Mouse (Mus musculus) heart, embryonic 11.5 days (tissue): ENCODE data around the gene Olfr815. TPM values are rescaled to one million over a fixed set of nuclear protein-coding genes. Genes with fewer than 3 reads are reported as not detected.
"Not testable (repeated sequence)": the region's sequence is repeated elsewhere in the genome, so short reads cannot be mapped to it uniquely, and the experiment has no call there.

ENCODE experiments used
- ATAC-seq: fragments of 200-750 bp; cut with Nextera tagmentation; replicated peaks from 2 replicates; pipeline ENCODE4 v1.8.0; 2017; ENCODE audit warnings: moderate library complexity; ENCODE audit not compliant: insufficient number of reproducible peaks, low FRiP score, low TSS enrichment
- H3K27ac ChIP-seq: fragments of 300-500 bp; sonication (generic); 2 replicates; pipeline ENCODE4 v1.5.1; 2014; ENCODE audit warnings: mild to moderate bottlenecking, low read depth, low read length
- H3K27me3 ChIP-seq: fragments of 300-500 bp; sonication (generic); 2 replicates; pipeline ENCODE4 v1.6.1; 2014; ENCODE audit warnings: mild to moderate bottlenecking, low read length, mixed read lengths; ENCODE audit not compliant: control insufficient read depth, insufficient read depth
- H3K36me3 ChIP-seq: fragments of 300-500 bp; sonication (generic); 2 replicates; pipeline ENCODE4 v1.6.1; 2014; ENCODE audit warnings: mild to moderate bottlenecking, low read length, moderate library complexity, mixed read lengths; ENCODE audit not compliant: control insufficient read depth, insufficient read depth
- H3K4me1 ChIP-seq: fragments of 300-500 bp; sonication (generic); 2 replicates; pipeline ENCODE4 v1.6.1; 2014; ENCODE audit warnings: low read length; ENCODE audit not compliant: control insufficient read depth, insufficient read depth
- H3K4me2 ChIP-seq: fragments of 300-500 bp; sonication (generic); 2 replicates; pipeline ENCODE4 v1.6.1; 2014; ENCODE audit warnings: mild to moderate bottlenecking, moderate library complexity
- H3K4me3 ChIP-seq: fragments of 300-500 bp; sonication (generic); 2 replicates; pipeline ENCODE4 v1.5.1; 2014; ENCODE audit warnings: low read depth, low read length
- H3K9ac ChIP-seq: fragments of 300-500 bp; sonication (generic); 2 replicates; pipeline ENCODE4 v1.6.1; 2014; ENCODE audit warnings: mild to moderate bottlenecking, low read depth, low read length, moderate library complexity
- H3K9me3 ChIP-seq: fragments of 300-500 bp; sonication (generic); replicated peaks from 2 replicates; pipeline ENCODE4 v1.6.1; 2016; ENCODE audit warnings: low read length; ENCODE audit not compliant: control insufficient read depth
- WGBS: fragments of 180-500 bp; shearing (Covaris S2); extraction: QIAGEN DNeasy Blood & Tissue Kit; methylation state at CpG from one replicate; pipeline ENCODE4 v1.1.7; 2014; ENCODE audit not compliant: insufficient replicate concordance; 5-methylcytosine and 5-hydroxymethylcytosine counted together
- polyA plus RNA-seq: library from polyadenylated mRNA; unstranded; fragments of >200 nt; fragmentation: Nextera tagmentation; extraction: Ambion mirVana; gene quantifications from 2 replicates; pipeline ENCODE4 v1.2.1, GENCODE M21; 2014

Gene Olfr815
- not detected in 2 replicates for polyA plus RNA-seq

- not testable (repeated sequence) for H3K27me3 ChIP-seq, H3K36me3 ChIP-seq, ATAC-seq, H3K4me3 ChIP-seq, H3K9ac ChIP-seq, H3K27ac ChIP-seq, H3K9me3 ChIP-seq, H3K4me1 ChIP-seq, H3K4me2 ChIP-seq
- no CpG with 5 or more reads among the region's 1 CpGs for whole genome bisulfite sequencing
These were observed at the start of gene Olfr815 for GRCm38 (mm10) chr10:129905767-129906166. Olfr815 (minus strand) TSS chr10:129905867.

GRCm38 (mm10) chr10:129949000-129949399 lies 43.3 kb upstream of the Olfr815 start, which contains the start of gene Olfr818:
Olfr818 (minus strand) TSS chr10:129949100.
- no peaks in the 10 kb centered on the region for H3K27me3 ChIP-seq
- 87% methylated on average over 2 of the region's 2 CpGs for WGBS
- no peak within 1 kb of the TSS for H3K4me2 ChIP-seq
- H3K4me1 ChIP-seq, result no peaks in the 10 kb centered on the region
- no peak within 1 kb of the TSS for H3K9ac ChIP-seq
- H3K9me3 ChIP-seq, result no peaks in the 10 kb centered on the region
- no peak within 1 kb of the TSS for H3K27ac ChIP-seq
- no peaks in the 10 kb centered on the region for H3K36me3 ChIP-seq
- no peak within 1 kb of the TSS for H3K4me3 ChIP-seq
- no peak for ATAC-seq

GRCm38 (mm10) chr10:129915497-129915896 lies 9.8 kb upstream of the Olfr815 start, which contains the start of gene Olfr816:
Olfr816 (minus strand) TSS chr10:129915597.
- ATAC-seq, result no peak
- WGBS, result 51% methylated on average over 1 of the region's 1 CpGs
- H3K9ac ChIP-seq, result no peak within 1 kb of the TSS

GRCm38 (mm10) chr10:129885934-129886333 lies 19.7 kb downstream of the Olfr815 start:
- Histone ChIP-seq H3K4me3 (no peak overlapping the region), H3K36me3 (no peaks in the 10 kb centered on the region), H3K27me3 (no peaks in the 10 kb centered on the region), H3K27ac (no peak overlapping the region), H3K4me2 (no peak overlapping the region), H3K9me3 (no peaks in the 10 kb centered on the region), H3K9ac (no peak overlapping the region), H3K4me1 (no peaks in the 10 kb centered on the region)
- ATAC-seq, result no peak
- WGBS, result 93% methylated on average over 7 of the region's 7 CpGs

More at GRCm38 (mm10) chr10:129915497-129915896, 9.8 kb upstream of the Olfr815 start, which contains the start of gene Olfr816:
- H3K36me3 ChIP-seq, result no peaks in the 10 kb centered on the region
- H3K4me3 ChIP-seq, result no peak within 1 kb of the TSS
- no peaks in the 10 kb centered on the region for H3K4me1 ChIP-seq
- H3K27ac ChIP-seq, result no peak within 1 kb of the TSS
- no peak within 1 kb of the TSS for H3K4me2 ChIP-seq
- H3K27me3 ChIP-seq, result no peaks in the 10 kb centered on the region
- H3K9me3 ChIP-seq, result no peaks in the 10 kb centered on the region

- H3K9ac ChIP-seq, H3K4me3 ChIP-seq, H3K9me3 ChIP-seq, ATAC-seq, H3K36me3 ChIP-seq, H3K27ac ChIP-seq, H3K4me1 ChIP-seq, H3K27me3 ChIP-seq, H3K4me2 ChIP-seq: not testable (repeated sequence)
- WGBS, result 49% methylated on average over 6 of the region's 6 CpGs
These were observed 20.2 kb downstream of the Olfr815 start for GRCm38 (mm10) chr10:129885496-129885895.

- not testable (repeated sequence) for H3K27me3 ChIP-seq, H3K4me1 ChIP-seq, H3K9me3 ChIP-seq, H3K9ac ChIP-seq, ATAC-seq, H3K4me2 ChIP-seq, H3K4me3 ChIP-seq, H3K27ac ChIP-seq, H3K36me3 ChIP-seq
- WGBS, result no CpG with 5 or more reads among the region's 1 CpGs
These were observed 25.9 kb downstream of the Olfr815 start, which contains the start of gene Olfr814 for GRCm38 (mm10) chr10:129879751-129880150. Olfr814 (minus strand) TSS chr10:129879851.

- no peak for ATAC-seq
- Histone ChIP-seq H3K36me3 (no peaks in the 10 kb centered on the region), H3K9ac (no peak within 1 kb of the TSS), H3K27ac (no peak within 1 kb of the TSS), H3K27me3 (no peaks in the 10 kb centered on the region), H3K4me1 (no peaks in the 10 kb centered on the region), H3K9me3 (no peaks in the 10 kb centered on the region), H3K4me3 (no peak within 1 kb of the TSS), H3K4me2 (no peak within 1 kb of the TSS)
These were observed 50.6 kb downstream of the Olfr815 start, which contains the start of gene Olfr813 for GRCm38 (mm10) chr10:129855067-129855466. Olfr813 (plus strand) TSS chr10:129855367.

Other genes with a start within 250 kb of the Olfr815 start
- not detected in 2 replicates for gene Olfr800, start 248.2 kb downstream of the Olfr815 start, polyA plus RNA-seq
- not detected in 2 replicates for gene Olfr801, start 232.0 kb downstream of the Olfr815 start, polyA plus RNA-seq
- 0.03 TPM in 1 of 2 replicates, not detected in the other for gene Olfr802, start 217.7 kb downstream of the Olfr815 start, polyA plus RNA-seq
- gene Olfr803, start 211.6 kb downstream of the Olfr815 start, polyA plus RNA-seq, result not detected in 2 replicates
- not detected in 2 replicates for gene Olfr804, start 202.7 kb downstream of the Olfr815 start, polyA plus RNA-seq
- gene Olfr805, start 176.5 kb downstream of the Olfr815 start, polyA plus RNA-seq, result not detected in 2 replicates
- gene Olfr806, start 163.9 kb downstream of the Olfr815 start, polyA plus RNA-seq, result not detected in 2 replicates
- gene Olfr807, start 148.1 kb downstream of the Olfr815 start, polyA plus RNA-seq, result not detected in 2 replicates
- not detected in 2 replicates for gene Olfr808, start 140.4 kb downstream of the Olfr815 start, polyA plus RNA-seq
- gene Olfr809, start 131.2 kb downstream of the Olfr815 start, polyA plus RNA-seq, result not detected in 2 replicates
- gene Olfr810, start 111.0 kb downstream of the Olfr815 start, polyA plus RNA-seq, result not detected in 2 replicates
- not detected in 2 replicates for gene Olfr811, start 101.5 kb downstream of the Olfr815 start, polyA plus RNA-seq
- gene Olfr812, start 59.8 kb downstream of the Olfr815 start, polyA plus RNA-seq, result not detected in 2 replicates
- not detected in 2 replicates for gene Olfr813, start 50.5 kb downstream of the Olfr815 start, polyA plus RNA-seq
- gene Olfr814, start 26.0 kb downstream of the Olfr815 start, polyA plus RNA-seq, result not detected in 2 replicates
- not detected in 2 replicates for gene Olfr816, start 9.7 kb upstream of the Olfr815 start, polyA plus RNA-seq
- not detected in 2 replicates for gene Olfr818, start 43.2 kb upstream of the Olfr815 start, polyA plus RNA-seq
- gene Olfr819, start 61.4 kb upstream of the Olfr815 start, polyA plus RNA-seq, result not detected in 2 replicates
- not detected in 2 replicates for gene Olfr247, start 70.3 kb upstream of the Olfr815 start, polyA plus RNA-seq
- not detected in 2 replicates for gene Gm10310, start 79.2 kb upstream of the Olfr815 start, polyA plus RNA-seq
- not detected in 2 replicates for gene Olfr820, start 106.8 kb upstream of the Olfr815 start, polyA plus RNA-seq
- not detected in 2 replicates for gene Olfr821, start 124.5 kb upstream of the Olfr815 start, polyA plus RNA-seq
- not detected in 2 replicates for gene Olfr822, start 165.3 kb upstream of the Olfr815 start, polyA plus RNA-seq
- gene Olfr823, start 209.5 kb upstream of the Olfr815 start, polyA plus RNA-seq, result not detected in 2 replicates
- gene Olfr824, start 224.1 kb upstream of the Olfr815 start, polyA plus RNA-seq, result not detected in 2 replicates